Mouse (Mus musculus) kidney, postnatal 25 days (tissue): ENCODE results near the gene Copg1.
"Not testable (repeated sequence)": the region's sequence is repeated elsewhere in the genome, so short reads cannot be mapped to it uniquely, and the experiment has no call there.

Source experiments
- DNase-seq, 2 experiments: peaks; one replicate each; pipeline ENCODE4 v3.0.0; 2021; ENCODE audit warnings: mixed read lengths in 2 of 2

The Copg1 gene

GRCm38 (mm10) chr6:87876068-87876643, 11.5 kb upstream of the Copg1 start:
- DNase-seq: peak; percentile 62 to 84

DNA sequence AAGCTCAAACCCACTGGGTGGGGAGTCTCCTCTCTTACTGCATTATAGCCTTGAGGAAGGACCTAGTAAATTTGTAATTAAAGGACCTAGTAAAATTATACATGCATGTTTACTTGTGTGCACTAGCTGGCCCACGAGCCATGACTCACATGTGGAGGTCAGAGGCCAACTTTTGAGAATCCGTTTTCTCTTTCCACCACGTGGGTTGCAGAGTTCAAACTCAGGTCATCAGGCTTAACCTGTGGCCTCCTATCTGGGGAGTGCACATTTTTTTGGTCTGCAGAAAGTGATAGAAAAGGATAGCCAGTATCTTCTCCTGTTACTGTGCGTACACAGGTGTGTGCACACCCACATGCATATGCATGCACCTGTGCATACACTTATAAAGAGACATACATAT, 8.6 kb upstream of the Copg1 start:
- DNase-seq: no peak

GRCm38 (mm10) chr6:87879628-87880027, 8.0 kb upstream of the Copg1 start:
- no peak for DNase-seq

DNA sequence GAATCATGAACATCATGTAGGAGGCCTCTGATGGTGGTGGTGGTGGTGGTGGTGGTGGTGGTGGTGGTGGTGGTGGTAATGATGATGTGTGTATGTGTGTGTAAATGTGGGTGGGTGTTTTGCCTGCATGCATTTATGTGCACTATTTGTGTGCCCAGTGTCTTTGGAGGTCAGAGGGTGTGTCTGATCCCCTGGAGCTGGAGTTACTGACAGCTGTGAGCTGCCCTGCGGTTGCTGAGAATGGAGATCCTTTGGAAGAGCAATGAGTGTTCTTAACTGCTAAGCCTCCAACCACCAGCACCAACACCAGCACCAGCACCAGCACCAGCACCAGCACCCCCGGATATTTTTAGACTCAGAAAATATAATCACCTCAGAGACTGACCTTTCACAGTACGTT, 5.4 kb upstream of the Copg1 start:
- no peak for DNase-seq

DNA sequence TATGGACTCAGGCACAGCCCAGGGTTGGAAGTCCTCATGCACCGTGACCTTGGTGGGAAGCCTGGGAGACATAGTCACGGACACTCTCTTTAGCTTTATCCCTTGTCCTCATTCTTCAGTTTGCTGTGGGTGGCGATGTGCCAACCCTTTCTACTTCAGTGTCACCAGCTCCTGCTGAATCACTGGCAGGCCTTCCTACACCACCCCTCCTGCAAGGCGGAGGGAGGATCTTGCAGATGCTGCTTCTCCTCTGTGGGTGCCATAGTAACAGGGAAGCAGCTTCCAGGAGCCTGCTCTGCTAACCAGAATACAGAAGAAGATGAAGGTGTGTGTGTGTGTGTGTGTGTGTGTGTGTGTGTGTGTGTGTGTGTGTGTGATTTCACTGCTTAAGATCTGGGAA, 4.8 kb upstream of the Copg1 start:
- DNase-seq: no peak

DNA sequence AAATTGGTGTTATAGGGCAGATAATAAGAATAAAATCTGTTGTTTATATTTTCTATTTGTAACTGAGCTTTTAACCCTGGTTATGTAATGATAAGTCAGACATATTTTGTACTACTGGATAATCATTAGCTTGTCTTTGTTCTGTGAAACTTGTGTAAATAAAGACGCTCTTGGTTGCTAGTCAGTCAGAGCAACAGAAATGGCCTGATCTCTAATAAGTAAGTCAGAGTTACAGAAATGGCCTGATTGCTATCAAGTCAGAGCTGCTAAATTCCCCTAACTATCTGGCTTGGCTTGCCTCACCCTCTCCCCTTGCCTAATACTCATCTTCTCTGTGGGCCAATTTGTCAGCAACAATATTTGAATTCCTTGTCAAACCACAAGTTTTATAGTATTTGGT, 893 bp upstream of the Copg1 start:
- no peak for DNase-seq

- DNase-seq: no peak
Observed at GRCm38 (mm10) chr6:87893931-87894330, 6.3 kb downstream of the Copg1 start.

DNA sequence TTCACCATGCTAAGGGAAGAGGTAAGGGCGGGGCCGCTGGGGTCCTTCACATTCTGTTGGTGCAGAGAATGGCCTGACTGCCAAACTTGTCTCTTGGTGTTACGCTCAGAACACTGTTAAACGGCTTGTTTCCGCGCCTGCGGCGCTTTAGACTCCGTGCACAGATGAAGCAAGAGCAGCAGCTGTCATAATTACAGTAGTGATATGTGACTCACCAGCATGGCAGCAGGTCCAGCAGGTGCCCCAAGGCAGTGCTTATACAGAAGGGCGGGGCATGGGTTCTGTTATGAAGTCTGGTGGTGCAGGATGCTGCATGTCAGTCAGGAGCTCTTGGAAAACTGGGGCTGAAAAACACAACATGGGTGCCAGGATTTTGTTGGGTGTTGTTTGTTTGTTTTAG, 10.4 kb downstream of the Copg1 start:
- DNase-seq: no peak

GRCm38 (mm10) chr6:87906632-87907031, 19.0 kb downstream of the Copg1 start:
- DNase-seq: no peak

DNA sequence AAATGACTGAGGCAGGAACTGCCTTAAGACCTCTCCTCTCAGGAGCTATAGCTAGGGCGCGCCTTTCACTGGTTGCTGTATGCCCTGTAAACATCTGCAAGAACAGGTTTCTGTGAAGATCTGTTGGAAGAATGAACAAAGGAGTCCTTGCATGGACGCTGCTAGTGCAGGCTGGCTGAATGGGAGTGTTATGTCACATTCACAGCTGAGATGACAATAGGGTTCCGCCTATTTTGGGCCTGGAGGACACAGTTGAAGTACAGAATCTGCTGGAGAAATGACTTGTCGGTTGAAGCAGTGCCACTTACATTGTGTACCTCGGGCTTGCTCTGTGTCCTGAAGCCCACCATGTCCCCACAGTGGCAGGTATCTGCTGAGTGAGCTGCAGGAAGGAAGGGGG, 21.6 kb downstream of the Copg1 start:
- DNase-seq: no peak

DNA sequence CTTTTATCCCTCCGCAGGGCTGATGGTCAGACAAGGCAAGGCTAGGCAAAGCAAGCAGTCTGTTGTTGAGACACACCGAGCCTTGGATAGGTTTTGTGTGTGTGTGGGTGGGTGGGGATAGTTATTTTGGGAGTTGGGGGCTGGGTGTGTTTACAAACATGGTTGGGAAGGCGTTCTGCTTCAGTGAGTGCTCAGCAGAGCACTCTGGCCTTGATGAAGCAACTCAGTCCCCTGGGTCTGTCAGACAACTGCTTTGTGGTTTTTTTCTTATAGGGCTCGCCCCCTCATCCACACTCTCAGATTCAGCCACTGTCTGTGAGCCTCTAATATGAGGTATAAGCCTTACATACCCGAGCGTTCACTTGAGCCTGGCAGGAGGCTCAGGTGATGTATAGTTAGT, 23.9 kb downstream of the Copg1 start:
- no peak for DNase-seq

- peak; percentile 82 to 92 for DNase-seq
Observed at GRCm38 (mm10) chr6:87913661-87914325, 26.2 kb downstream of the Copg1 start, which contains the start of gene Hmces. Hmces (plus strand) TSS chr6:87913935.

GRCm38 (mm10) chr6:87914326-87915102, 26.9 kb downstream of the Copg1 start:
- peak; percentile 43 to 69 for DNase-seq

DNA sequence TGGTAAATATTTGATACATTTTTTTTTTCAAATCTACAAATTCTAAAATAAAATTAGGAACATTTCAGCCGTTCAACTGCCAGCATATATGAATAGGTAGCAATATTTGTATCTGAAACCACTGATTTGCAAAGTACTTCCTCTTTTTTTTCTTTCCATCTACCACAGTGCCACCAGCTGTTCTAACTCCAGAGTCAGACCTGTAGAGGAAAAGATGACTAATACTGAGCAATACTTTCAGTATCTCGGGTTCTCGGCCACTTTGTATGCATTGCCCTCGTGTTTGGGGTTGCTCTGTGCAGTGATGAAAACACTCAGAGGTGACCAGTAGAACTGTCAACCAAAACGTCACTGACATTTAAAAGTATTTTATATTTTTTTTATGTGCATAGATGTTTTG, 28.3 kb downstream of the Copg1 start:
- no peak for DNase-seq

DNA sequence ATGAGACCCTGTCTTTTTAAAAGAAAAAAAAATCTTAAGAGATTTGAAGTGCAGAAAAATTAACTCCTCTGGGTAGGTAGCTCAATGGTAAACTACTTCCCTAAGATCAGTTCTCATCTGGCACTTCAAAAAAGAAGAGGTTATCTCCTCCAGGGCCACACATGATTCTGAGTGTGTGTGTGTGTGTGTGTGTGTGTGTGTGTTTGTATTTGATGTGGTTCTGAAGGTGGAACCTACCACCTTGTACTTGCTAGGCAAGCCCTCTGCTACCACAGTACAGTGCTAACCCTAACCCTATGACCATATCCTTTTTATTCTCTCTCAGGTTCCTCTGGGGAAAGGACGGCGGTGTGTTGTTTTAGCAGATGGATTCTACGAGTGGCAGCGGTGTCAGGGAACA, 33.6 kb downstream of the Copg1 start:
- DNase-seq: no peak

- DNase-seq: no peak
Observed at GRCm38 (mm10) chr6:87923624-87924023, 36.0 kb downstream of the Copg1 start.

DNA sequence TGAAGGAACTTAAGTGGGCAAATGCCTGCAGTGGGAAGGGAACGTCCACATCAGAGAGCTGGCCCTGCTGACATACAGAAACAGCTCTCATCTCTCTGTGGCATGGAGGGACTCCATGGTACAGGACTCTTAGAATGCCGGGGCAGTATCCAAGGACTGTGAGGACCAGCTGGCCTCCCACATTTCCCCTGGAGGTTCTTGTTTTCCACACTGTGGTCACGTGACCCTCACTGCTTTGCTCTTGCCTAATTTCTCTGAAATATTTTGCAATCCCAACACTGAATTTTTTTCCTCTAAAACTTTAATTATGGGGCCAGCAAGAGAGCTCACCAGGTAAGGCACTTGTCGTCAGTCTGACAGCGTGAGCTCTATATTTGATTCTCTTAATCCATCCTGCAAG, 47.4 kb downstream of the Copg1 start:
- no peak for DNase-seq

DNA sequence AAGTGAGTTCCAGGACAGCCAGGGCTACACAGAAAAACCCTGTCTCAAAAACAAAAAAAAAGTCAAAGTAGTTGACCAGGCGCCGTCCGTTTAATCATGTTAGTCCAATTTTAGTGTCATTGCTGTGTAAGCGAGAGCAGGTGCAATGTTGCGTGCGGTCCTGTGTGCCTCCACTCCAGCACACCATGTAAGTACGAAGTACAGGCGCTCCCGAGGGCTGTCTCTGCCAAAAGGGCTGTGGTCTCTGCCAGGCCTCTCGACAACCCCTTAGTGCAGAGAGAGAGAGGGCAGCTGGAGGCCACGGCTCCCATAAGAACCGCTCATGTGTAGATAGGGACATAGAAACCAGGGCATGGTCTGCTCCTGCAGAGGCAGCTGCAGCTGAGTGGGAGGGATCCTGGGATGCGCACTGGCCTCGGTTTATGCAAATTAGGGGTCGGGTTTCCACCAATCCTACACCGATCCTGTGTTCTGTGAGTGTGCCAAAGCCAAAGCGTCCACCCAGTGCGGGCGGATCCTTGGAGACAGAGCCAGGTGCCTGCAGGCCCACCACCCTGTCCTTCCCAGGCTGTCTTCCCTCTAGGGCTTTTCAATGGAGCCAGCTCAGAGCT, 49.7 kb downstream of the Copg1 start:
- DNase-seq: peak; percentile 32 to 57

DNA sequence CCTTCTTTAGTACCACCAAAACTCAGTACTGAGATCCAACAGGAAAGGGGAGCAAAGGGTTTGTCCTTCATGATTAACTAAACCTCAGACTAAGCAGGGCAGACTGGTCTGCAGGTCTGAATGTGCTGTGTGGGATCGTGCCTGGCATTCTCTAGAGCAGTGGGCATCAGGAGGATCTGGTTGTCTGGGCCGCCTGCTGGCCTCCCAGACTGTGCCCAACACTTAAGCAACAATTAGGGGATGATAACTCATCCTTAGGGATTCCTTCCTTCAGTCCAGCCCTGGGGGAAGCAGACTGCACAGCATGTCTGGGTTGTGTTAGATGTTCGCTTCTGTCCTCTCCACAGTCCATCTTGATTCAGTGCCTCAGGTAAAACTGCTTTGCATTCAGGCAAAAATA, 51.3 kb downstream of the Copg1 start:
- DNase-seq: no peak

DNA sequence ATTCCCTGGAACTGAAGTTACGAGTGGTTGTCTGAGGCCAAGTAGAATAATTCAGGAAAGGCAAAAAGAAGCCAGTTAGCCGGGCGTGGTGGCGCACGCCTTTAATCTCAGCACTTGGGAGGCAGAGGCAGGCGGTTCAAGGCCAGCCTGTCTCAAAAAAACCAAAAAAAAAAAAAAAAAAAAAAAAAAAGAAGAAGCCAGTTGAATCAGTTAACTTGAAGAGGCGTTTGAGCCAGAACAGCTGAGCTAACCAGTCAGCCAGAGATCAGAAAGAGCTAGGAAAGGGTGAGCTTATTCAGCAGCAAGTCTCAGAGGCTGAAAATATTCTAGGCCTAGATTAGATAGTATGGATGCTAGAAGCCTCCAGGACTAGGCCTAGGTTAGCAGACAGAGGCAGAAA, 54.6 kb downstream of the Copg1 start:
- no peak for DNase-seq

- DNase-seq: not testable (repeated sequence)
Observed at GRCm38 (mm10) chr6:87962457-87962856, 74.8 kb downstream of the Copg1 start.
